Mouse (Mus musculus): ENCODE data around the gene Cacng4. TPM values are rescaled to one million over a fixed set of nuclear protein-coding genes. Genes with fewer than 3 reads are reported as not detected.

Gene Cacng4
- polyA plus RNA-seq, 1 experiment from 2014 or later, result 0.13 TPM

DNA sequence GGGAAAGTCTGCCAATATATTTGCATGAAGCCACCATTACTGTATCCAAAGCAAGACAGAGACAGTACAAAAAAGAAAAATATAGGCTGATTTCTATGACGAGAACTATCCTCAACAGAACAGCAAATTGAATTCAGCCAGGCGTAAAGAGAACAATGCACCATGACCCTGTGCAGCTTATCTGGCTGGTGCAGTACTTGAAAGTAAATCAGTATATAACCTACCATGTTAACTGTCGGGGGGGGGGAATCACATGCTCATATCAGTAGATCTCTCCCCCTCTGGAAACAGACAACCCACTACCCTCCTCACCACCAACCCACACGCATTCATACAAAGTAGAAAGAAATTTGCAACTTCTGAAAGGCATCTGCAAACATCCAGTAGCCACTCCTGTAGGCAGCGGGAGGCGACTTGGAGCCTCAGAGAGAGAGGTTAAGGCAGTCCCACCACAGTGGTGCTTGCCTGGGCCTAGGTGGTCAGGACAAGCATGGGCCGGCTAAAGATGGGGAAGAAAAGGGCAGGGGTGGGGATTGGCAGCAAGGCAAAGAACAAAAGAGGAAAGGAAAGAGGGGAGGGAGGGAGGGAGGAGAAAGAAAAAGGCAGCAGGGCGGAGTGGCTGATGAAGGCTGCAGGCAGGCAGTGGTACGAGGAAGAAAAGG is 111.5 kb downstream of the Cacng4 start:
- WGBS (ENCODE audit: insufficient replicate concordance), result 70% methylated on average over 9 of the region's 9 CpGs
- H3K27me3 ChIP-seq, result no peaks in the 10 kb centered on the region
- ATAC-seq (ENCODE audit: low read depth), result no peak
- no peak overlapping the region for H3K4me2 ChIP-seq
- no peak for DNase-seq
- no peak overlapping the region for H3K4me3 ChIP-seq (replicated peaks)
- H3K9me3 ChIP-seq (replicated peaks), result no peaks in the 10 kb centered on the region
- H3K9ac ChIP-seq, result no peak overlapping the region
- no peaks in the 10 kb centered on the region for H3K4me1 ChIP-seq (replicated peaks)
- no peak overlapping the region for H3K27ac ChIP-seq
- H3K36me3 ChIP-seq, result peaks cover 28% of the 10 kb centered on the region

Other genes starting within 250 kb of the Cacng4 start
- gene Helz, start 246.6 kb downstream of the Cacng4 start, polyA plus RNA-seq (2015; fragmentation: Nextera tagmentation; extraction: Ambion mirVana), result 5.4 and 7.1 TPM in 2 replicates
- 0.08 TPM in 1 of 2 replicates, not detected in the other for gene Cacng1, start 78.0 kb downstream of the Cacng4 start, polyA plus RNA-seq (2015; fragmentation: Nextera tagmentation; extraction: Ambion mirVana)
- gene Cacng5, start 120.5 kb upstream of the Cacng4 start, polyA plus RNA-seq (2015; fragmentation: Nextera tagmentation; extraction: Ambion mirVana), result 0.16 and 0.30 TPM in 2 replicates

Measured in liver, embryonic 13.5 days (tissue).